Mouse (Mus musculus) neural tube, postnatal 0 days (tissue): ENCODE measurements around the gene Gpcpd1. TPM values are rescaled to one million over a fixed set of nuclear protein-coding genes. Genes with fewer than 3 reads are reported as not detected.

ENCODE experiments used
- polyA plus RNA-seq: library from polyadenylated mRNA; unstranded; fragments of >200 nt; fragmentation: Nextera tagmentation; extraction: Ambion mirVana; gene quantifications from 2 replicates; pipeline ENCODE4 v1.2.1, GENCODE M21; 2015

The Gpcpd1 gene
- 85.8 and 94.3 TPM in 2 replicates for polyA plus RNA-seq

GRCm38 (mm10) chr2:132587240-132587779 is at the start of gene Gpcpd1:
Gpcpd1 (minus strand) TSS chr2:132587729.

Other genes with a start within 250 kb of the Gpcpd1 start
- 3.5 and 4.4 TPM in 2 replicates for gene Prokr2, start 202.3 kb downstream of the Gpcpd1 start, polyA plus RNA-seq
- 17.8 and 19.4 TPM in 2 replicates for gene Shld1, start 99.2 kb upstream of the Gpcpd1 start, polyA plus RNA-seq
- 128 and 135 TPM in 2 replicates for gene Chgb, start 193.5 kb upstream of the Gpcpd1 start, polyA plus RNA-seq
- 21.1 and 26.3 TPM in 2 replicates for gene Trmt6, start 228.3 kb upstream of the Gpcpd1 start, polyA plus RNA-seq
- 4.0 and 4.2 TPM in 2 replicates for gene Mcm8, start 228.4 kb upstream of the Gpcpd1 start, polyA plus RNA-seq